Mouse (Mus musculus) urinary bladder, postnatal 14 days (tissue): ENCODE data around the gene Kifc1.

Experiments used
- DNase-seq: peaks from one replicate; pipeline ENCODE4 v3.0.0; 2021; ENCODE audit warnings: low spot score

Kifc1 gene

GRCm38 (mm10) chr17:33842966-33843795 lies 47.3 kb downstream of the Kifc1 start, which contains the start of gene Cd320:
TSS of gene Cd320 (plus strand) at chr17:33843091.
- peak; percentile 91 for DNase-seq

- no peak for DNase-seq
Observed at GRCm38 (mm10) chr17:33829561-33829960, 60.9 kb downstream of the Kifc1 start.

GRCm38 (mm10) chr17:33828892-33829291 lies 61.6 kb downstream of the Kifc1 start:
- peak; percentile 49 for DNase-seq

- DNase-seq: peak; percentile 72
Observed at GRCm38 (mm10) chr17:33826850-33827249, 63.6 kb downstream of the Kifc1 start.
